Mouse (Mus musculus): ENCODE data around the gene Thap8.

GRCm38 (mm10) chr7:30335688-30336087, 55.8 kb downstream of the Thap8 start:
- TF ChIP-seq GATA1 (IDR thresholded peaks at IDR 0.05; ENCODE audit: low read length) (no peak), TAL1 (IDR thresholded peaks at IDR 0.05; ENCODE audit: low read length) (no peak)
